Mouse (Mus musculus) adrenal gland, adult 2 months (tissue): ENCODE data around the gene Shd. TPM values are rescaled to one million over a fixed set of nuclear protein-coding genes. Genes with fewer than 3 reads are reported as not detected.

Experiments
- DNase-seq: peaks from one replicate; pipeline ENCODE4 v3.0.0; 2021
- polyA plus RNA-seq: library from polyadenylated mRNA; depleted of rRNA; stranded (reverse); fragments of >200 nt; gene quantifications from 2 replicates; pipeline ENCODE4 v1.2.3, GENCODE M21; 2012
- total RNA-seq, 2 experiments: library from RNA; stranded (reverse); gene quantifications; 2 replicates each; pipeline ENCODE4 v1.2.3; 2021

Gene Shd
- total and polyA plus RNA-seq, 3 experiments: 0.52 to 3.2 (median 1.2) TPM

DNA sequence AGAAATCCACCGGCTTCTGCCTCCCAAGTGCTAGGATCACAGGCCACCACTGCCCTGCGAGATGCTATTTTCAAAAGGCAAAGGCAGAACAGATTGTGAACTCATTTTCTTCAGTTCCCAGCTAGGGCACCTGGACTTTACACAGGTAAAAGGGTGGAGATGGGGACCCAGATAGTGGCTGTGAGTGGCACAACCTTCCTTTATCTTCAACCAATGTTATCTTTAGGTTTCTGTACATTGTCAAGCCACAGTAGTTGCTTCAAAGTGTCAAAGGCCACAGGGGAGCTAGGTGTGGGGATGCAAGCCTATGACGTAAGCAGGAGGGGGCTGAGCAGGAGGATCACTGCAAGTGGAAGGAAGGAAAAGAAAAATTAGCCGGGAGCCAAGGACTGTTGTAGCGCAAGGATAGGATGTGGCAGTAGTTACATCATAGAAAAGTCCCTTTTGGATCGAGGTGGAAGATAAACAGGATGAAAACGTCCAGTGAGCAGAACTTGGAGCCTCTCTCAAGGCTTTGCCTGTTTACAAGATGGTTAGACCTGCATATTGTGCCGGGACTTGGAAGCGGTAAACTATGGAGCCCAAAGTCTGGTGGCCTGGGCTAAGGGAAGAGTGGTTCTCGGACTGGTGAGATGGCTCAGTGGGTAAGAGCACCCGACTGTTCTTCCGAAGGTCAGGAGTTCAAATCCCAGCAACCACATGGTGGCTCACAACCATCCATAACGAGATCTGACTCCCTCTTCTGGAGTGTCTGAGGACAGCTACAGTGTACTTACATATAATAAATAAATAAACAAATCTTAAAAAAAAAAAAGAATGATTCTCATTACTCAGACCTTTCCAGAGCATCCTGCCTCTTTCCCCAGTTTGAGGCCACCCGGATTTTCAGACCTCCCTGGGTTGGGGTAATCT, 37.4 kb downstream of the Shd start:
- no peak for DNase-seq

DNA sequence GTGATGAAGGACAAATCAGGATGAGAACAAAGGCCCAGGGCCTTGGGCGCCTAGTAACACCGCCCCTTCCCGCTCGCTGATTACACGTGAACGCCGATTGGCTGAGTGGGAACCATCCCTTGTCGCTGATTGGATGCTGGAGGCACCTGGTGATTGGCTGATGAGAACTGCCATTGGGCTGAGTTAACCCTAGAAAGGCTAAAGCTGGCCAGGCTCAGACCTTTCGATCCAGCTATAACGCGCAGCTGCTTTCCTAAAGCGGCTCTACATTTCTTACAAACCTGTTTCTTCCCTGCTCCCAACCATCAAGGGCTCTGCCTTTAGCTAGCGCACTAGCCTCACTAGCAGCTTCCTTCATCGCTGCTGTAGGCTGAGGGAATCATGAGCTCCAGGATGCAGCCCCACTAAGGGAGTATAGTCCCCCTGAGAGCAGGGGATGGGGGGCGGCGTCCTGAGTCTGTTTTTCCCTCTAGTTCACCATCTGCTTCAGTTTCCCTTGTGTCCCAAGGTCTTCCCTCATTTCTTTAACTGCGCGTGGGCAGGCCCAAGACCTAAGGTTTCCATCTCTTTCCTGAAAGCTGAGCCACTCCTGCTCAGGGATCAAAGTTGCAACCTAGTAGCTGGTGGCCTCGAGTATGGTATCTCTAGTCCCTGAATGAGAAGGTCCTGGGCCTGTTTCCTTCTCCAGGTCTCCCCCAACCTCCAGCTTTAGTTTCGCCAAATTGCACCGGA, 38.3 kb downstream of the Shd start:
- DNase-seq: peak; percentile 97

DNA sequence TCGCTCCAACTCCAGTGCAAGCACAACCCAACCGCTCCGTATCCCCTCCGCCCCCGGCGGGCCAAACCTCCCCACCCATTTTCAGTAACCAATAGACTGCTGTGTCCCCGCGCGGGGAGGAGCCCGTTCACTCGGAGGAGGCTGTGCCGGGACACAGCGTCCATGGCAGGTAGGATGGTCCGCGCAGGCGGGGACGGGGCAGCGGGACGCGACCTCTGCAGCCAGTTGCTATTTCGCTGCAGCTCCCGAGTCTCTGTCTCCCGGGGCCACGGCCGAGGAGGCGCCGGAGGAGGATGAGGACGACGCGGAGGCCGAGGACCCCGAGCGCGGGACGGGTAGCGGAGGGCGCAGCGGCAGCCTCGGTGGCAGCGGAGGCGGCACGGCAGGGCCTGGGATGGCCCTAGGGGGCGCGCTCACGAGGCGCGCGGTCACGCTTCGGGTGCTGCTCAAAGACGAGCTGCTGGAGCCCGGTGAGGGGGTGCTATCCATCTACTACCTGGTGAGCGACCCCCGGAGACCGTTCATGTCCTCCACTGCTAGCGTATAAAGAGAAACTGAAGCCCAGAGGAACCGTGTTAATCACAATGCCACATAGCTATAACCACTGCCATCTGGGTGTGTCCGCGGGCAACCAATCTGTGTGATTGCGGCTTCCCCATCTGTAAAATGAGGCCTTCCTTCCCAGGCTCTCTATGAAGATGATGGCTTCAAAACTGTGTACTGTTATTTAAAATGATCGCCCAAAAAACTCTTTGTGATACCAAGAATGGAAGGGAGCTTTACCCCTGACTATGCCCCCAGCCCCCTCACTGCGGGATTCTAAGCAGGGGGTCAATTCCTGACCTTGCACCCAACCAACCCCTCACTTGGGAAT, 39.1 kb downstream of the Shd start:
- DNase-seq: peak; percentile 97

DNA sequence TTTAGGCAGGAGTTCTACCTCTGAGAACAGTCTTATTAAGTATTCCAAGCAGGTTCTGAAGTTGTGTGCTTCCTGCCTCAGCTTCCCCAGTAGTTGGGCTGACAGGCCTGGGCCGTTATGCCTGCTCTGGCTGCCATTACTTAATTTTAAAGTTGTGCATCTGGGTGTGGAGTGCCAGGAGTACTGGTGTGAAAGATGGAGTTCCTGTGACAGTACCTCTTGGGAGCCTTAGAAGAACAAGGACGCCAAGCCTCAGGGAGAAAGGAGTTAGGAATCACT, 39.6 kb downstream of the Shd start:
- no peak for DNase-seq

DNA sequence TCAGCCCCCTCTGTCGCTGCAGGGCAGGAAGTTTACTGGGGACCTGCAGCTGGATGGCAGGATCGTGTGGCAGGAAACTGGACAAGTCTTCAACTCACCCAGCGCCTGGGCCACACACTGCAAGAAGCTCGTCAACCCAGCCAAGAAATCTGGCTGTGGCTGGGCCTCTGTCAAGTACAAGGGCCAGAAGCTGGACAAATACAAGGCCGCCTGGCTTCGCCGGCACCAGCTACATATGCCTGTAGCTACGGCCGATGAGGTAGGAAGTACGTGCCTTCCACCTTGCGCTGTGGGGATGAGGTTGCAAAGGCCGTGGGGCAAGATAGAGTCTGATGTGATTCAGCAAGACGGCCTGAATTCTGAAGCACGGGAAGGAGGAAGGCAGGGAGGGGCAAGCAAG, 40.0 kb downstream of the Shd start:
- DNase-seq: no peak

DNA sequence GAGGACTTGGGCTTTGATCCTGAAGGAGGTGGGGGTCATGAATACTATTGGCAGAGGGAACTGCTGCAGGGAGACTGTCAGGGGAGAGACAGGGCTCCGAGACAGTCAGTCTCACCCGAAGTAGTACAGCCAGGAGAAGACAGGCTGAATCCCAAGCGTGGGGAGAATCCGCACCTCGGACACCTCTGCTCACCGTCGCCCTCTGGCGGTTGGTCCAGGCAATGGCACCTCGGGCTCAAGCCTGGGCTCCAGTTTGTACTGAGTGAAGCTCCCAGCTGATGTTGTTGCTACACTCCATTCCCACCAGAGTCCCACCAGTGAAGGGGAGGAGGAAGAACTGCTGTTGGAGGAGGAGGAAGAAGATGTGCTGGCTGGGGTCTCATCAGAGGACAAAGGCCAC, 40.4 kb downstream of the Shd start:
- DNase-seq: peak; percentile 86

DNA sequence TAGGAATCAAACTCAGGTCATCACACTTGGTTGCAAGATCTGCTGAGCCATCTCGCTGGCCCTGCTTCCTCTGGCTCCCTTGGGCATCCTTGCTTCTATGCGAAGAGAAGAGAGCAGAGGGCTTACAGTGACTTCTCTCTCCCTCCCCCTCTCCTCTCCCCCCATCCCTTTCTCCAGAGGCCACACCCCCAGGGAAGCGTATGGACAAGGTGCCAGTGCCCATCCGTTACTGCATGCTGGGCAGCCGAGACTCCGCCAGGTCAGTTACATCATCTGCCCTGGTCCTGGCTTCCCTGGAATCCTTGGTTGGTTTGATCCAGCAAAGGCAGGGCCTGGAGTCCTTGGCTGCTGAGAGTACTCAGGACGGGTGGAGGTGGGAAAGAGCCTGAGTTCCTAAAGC, 41.2 kb downstream of the Shd start:
- DNase-seq: no peak

DNA sequence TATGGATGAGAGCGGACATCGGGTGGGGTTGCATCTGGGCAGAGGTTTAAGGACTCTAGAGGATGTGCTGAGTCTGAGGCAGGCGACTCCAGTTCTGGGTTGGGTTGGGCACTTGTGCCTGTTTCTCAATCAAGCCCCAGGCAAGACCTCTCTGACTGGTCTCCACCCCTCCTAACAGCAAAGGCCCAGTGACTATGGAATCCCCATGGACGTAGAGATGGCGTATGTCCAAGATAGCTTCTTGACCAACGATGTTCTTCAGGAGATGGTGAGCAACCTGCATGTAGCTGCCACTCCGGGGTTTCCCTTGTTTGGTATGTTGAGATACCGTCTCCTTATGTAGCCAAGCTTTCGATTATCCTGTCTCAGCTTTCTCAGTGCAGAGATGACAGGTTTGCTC, 45.0 kb downstream of the Shd start:
- no peak for DNase-seq

DNA sequence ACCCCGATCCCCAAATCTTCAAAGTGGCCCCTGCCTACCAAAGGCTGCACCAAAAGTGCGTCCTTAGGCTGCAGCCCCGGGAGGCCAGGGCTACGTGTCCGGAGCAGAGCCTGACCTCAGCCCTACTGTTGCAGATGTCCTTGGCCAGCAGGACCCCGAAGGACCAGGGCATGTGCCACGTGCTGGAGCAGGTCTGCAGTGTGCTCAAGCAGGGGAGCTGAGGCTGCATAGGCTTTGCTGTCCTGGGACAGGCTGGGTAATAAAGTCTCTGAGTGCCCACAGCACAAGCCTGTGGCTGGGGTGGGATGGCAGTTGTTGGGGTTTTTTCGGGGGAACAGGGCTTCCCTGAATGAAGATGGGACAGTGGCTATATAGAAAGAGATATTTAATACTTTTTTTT, 46.1 kb downstream of the Shd start:
- DNase-seq: peak; percentile 50

DNA sequence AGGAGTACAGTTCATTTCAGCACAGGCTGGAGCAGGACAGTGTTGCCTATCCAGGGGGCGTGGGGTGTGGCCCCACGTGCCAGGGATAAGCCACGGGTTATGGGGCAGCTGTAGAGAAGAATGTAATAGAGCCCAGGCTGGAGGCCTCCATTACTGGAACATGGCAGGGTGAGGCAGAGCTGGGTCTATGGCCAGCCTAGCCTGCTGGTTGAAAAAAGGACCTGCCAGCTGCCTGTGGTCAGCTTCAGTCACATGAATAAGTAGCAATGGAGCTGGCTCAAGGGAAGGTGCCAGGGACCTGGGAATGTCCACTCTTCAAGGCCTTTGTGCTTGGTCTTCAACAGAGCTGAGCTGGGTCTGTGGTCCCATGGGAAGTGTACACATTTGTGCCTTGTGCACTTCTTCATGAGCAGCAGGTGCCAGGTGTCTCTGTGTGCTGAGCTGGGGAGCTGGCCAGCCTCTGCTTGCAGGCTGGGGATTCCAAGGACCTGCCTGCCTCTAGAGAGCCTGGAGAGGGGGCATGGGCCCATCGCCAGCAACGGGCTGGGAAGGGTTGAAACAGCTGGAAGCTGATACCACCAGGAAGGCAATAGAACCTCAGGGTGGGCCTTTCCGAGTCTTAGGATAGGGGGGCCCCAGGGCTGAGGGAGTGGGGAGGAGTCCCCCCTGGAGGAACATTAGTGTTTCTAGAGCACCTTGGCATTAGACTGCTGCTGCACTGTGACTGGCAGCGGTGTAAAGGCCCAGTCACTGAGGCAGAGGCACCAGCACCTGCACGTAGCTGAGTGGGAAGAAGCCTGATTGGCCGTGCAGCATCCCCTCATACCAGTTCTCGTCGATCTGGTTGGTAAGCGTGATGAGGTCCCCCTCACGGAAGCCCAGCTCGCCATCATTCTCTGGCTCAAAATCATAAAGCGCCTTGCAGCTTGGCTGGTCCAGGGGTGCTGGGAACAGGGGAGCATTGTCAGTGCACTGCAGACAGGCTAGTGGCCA, 46.8 kb downstream of the Shd start:
- DNase-seq: peak; percentile 39

DNA sequence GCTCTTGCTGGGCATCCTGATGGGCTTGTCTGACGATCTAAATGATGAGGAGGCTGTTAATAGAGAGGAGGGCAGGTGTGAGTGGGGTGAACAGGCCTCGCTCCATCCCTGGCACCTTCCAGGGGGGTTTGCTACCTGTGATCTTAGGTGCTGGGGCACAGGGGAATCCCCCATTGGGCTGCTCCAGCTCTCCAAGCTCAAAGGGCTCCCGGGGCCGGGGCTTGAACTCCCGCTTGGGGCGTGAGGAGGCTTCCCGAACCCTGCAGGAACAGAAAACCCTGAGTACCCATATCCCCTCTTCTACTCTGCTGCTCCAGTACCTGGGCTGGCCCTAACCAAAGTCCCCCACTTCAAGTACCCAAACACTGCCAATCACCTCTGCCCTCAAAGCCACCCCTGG, 47.6 kb downstream of the Shd start:
- DNase-seq: no peak

DNA sequence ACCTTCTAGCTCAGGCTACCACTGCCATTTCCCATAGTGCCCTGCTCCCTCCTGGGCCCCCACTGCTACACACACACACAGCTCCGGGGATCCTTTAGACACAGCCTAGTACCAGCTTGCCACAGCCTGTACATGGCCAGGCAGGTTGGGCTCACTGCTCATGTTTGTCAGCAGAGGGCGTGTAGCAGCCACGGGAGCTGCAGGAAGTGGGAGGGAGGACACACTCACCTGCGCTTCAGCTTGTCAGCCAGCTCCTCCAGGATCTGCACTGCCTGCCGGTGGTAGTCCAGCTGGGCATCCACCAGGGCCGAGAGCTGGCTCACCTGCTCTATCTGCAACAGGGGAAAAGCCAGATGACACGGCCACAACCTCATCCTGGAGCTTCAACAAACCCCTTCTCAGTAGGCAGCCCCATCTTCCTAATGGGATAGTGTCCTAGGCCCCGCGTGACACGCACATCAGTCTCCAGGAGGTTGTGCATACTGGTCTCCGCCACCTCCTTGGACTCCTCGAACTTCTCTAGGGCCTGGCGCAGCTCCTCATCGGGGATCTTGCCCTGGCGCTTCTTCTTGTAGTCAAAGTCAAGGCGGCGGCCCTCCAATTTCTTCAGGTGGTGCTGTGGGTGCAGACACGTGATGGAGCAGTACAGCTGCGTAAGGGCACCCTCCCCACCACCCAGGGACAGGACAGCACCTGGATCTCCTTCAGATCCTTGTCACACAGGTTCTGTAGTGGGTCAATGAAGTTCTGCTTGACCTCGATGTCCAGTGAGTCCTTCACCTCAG, 48.3 kb downstream of the Shd start:
- DNase-seq: peak; percentile 59

DNA sequence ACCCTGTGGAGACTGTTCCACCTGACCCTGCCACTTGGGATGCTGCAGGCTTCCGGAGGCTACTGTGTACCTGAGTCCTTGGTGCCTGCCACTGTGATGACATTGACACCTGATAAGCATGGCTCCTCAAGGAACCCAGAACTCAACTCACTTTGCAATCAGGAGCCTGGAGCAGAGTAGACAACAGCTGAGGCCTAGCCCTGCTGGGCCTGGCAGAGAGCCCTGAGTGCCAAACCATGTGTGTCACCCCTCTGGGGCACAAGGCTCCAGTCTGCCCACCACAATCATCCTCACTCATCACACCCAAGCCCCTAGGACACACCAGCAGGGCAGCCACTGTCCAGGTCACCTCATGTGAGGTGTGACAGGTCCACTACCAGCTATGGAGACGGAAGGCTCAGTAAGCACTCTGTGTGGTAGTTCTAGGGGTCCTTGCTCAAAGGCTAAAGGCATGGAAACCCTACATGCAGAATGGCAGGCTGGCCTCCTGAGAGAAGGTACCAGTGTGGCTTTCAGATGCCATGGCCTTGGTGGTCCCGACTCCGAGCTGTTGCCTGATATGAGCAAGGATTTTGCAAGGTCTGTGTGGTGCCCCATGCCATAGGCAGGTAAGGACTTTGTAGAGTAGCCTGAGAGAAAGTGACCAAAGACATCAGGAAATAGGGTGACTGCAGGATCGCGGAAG, 50.3 kb downstream of the Shd start:
- DNase-seq: no peak

DNA sequence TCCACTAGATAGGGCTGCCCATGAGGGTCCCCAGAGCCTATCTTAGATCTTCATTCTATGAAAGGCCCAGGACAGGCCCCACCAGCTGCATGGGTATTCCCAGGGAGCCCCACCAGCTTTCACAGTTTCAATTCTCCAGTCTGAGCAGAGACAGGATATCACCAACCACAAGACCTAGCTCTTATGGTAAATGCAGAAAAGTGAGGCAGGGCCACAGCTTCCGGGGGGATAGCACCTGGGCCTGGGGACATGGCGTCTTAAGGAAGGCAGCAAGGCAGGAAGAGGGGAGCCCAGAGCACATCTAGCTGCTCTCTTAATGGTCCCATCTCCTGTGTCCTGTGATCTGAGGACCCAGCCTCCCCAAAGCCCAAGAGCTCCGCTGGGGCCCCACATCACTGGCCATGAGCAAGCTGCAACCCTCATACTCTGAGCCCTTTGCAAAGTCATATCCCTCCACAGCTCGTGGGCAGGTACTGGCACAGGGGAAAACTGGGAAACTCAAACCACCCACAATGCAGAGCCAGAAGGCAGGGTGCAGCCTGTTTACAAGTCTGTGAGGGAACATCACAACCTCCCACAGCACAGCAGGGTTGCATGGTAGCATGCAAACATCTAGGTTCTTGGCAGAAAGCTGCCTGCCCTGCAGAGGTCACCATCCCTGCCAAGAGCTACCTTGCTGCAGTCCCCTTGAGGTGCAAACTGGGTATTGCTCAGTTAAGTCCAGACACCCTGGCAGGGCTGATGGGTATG, 51.1 kb downstream of the Shd start:
- DNase-seq: no peak

DNA sequence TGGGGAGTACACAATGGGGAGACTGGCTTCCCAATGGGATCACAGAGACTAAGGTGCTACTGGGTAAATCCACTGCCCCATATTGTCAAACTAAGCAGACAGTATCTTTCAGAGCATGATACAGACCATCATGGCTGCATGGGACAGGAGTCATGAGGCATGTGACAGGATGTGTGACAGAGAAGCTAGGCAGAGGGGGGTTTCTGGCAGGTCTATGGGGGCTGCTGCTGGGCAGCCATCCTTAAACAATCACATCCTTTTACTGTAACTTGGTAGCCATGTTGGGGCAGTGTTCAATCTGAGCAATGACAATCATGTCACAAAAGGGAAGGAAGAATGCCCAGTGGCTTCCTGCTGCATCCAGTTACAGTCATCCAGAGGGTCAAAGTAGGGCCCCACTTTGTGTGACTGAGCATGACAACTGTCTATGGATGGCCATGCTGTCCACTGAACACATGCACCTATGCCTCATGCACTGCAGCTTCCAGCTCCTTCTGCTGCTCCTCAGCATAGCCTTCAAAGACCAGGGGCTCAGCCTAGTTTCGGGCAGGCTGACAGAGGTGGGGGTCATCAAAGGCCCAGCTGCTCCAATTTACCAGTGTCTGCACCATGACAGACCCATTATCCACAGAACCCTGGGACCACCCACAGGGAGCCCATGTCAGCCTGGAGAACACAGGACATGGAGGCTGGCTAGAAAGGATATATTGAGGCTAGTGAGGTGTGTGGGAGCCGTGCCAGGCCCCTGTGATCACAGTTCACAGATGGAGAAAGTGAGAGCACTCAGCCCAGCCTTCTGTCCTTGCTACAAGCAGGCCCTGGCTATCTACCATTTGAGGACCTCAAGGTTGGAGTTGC, 52.1 kb downstream of the Shd start:
- DNase-seq: peak; percentile 46

DNA sequence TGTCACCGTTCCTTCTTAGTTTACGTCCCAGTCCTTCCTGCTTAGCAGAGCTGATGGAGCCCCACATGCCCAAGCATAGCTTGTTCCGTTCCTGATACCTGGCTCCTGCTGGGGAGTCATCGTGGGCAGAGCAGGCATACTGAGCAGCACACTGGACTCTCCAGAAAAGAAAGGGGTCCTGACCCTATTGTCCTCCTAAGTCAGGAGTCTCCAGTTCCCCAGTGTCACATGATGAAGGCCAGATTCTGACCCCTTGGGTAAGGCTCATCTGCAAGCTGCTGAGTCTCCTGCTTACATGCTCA, 52.7 kb downstream of the Shd start:
- no peak for DNase-seq

DNA sequence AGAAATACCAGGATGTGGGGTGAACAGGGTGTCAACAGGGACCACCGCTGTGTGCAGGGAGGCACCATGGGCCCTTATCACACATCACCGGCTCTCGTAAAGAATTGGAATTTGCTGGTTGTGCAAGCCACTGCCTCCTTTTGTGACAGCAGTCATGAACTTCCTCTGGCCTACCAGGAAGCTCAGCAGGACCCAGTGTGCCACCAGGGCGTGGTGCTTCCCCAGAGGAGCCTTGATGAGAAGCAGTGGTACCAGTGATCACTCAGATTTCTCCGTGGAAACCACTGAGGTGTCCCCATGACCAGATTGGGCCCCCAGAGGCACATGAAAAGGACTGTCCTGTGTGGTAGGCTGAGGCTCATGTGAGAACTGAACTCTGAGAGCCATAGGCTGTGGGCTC, 53.1 kb downstream of the Shd start:
- DNase-seq: no peak

DNA sequence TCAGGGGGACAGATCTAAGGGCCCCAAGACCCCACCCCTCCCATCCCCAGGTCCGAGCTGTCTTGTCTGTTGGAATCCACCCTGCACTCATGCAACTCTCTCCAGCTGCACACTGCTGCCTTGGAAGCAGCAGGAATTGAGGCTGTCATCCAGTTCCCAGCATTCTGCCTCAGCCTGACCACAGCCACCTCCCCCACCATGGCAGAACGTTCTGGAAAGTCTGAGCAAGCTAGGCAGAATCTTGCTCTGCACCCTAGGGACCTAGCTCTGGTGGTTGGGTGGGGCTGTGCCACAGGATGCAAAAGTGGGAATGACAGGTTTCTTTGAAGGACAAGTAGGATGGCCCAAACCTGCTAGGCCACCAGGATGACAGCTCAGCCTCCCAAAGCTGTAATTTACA, 54.2 kb downstream of the Shd start:
- no peak for DNase-seq
